Mouse (Mus musculus) forebrain, embryonic 11.5 days (tissue): ENCODE measurements at regions not wholly inside any gene's neighbourhood (a gene's known extent, or its start where the extent isn't known, plus 50 kb on each side); places are given as distances from the start of the nearest gene placed in this dataset.

Experiments used
- ATAC-seq: fragments of 200-750 bp; cut with Nextera tagmentation; replicated peaks from 2 replicates; pipeline ENCODE4 v1.8.0; 2017; ENCODE audit warnings: moderate TSS enrichment; ENCODE audit not compliant: low FRiP score
- DNase-seq: peaks from one replicate; pipeline ENCODE4 v3.0.0-alpha.2; 2017; ENCODE audit warnings: low spot score
- H3K27ac ChIP-seq: fragments of 300-500 bp; sonication (generic); 2 replicates; pipeline ENCODE4 v1.5.1; 2014; ENCODE audit warnings: low read depth, low read length
- H3K27me3 ChIP-seq: fragments of 300-500 bp; sonication (generic); 2 replicates; pipeline ENCODE4 v1.6.1; 2014; ENCODE audit warnings: mild to moderate bottlenecking, low read length, mixed read lengths; ENCODE audit not compliant: control insufficient read depth, insufficient read depth
- H3K36me3 ChIP-seq: fragments of 300-500 bp; sonication (generic); 2 replicates; pipeline ENCODE4 v1.6.1; 2014; ENCODE audit warnings: mild to moderate bottlenecking, low read length, moderate library complexity, mixed read lengths; ENCODE audit not compliant: control insufficient read depth, insufficient read depth
- H3K4me1 ChIP-seq: fragments of 300-500 bp; sonication (generic); replicated peaks from 2 replicates; pipeline ENCODE4 v1.6.1; 2014; ENCODE audit warnings: low read length, mixed read lengths; ENCODE audit not compliant: control insufficient read depth, insufficient read depth
- H3K4me2 ChIP-seq: fragments of 300-500 bp; sonication (generic); 2 replicates; pipeline ENCODE4 v1.6.1; 2014; ENCODE audit warnings: low read depth, mild to moderate bottlenecking, low read length, moderate library complexity, mixed read lengths; ENCODE audit not compliant: severe bottlenecking
- H3K4me3 ChIP-seq: fragments of 300-500 bp; sonication (generic); 2 replicates; pipeline ENCODE4 v1.5.1; 2014; ENCODE audit warnings: low read depth, low read length
- H3K9ac ChIP-seq: fragments of 300-500 bp; sonication (generic); 2 replicates; pipeline ENCODE4 v1.6.1; 2014; ENCODE audit warnings: low read length
- H3K9me3 ChIP-seq: fragments of 300-500 bp; sonication (generic); 2 replicates; pipeline ENCODE4 v1.6.1; 2016; ENCODE audit warnings: low read length, mixed read lengths; ENCODE audit not compliant: control insufficient read depth

DNA sequence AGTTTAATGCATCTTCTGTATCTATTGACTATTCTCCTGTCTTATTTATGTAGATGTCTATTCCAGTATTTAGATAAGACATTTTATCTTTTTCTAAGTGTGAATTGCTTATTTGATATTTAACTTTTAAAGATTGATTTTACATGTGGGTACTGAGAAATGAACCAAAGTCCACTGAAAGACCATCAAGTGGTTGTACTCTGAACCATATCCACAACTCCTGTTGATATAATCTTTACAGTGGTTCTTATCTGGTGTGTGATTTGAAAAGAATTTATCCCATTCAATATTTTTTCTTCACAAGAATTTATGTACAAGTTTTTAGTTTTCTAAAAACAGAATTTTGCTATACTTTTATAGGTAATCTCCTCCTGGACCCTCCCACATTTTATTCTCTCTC, 422.6 kb upstream of the Galntl6 start:
- Histone ChIP-seq H3K4me3 (no peak overlapping the region), H3K27me3 (no peaks in the 10 kb centered on the region), H3K9ac (no peak overlapping the region), H3K4me1 (no peaks in the 10 kb centered on the region), H3K36me3 (no peaks in the 10 kb centered on the region), H3K9me3 (no peaks in the 10 kb centered on the region), H3K27ac (no peak overlapping the region), H3K4me2 (no peak overlapping the region)
- ATAC-seq (no peak), DNase-seq (no peak)
